Mouse (Mus musculus): ENCODE measurements around the gene Plekhb1. TPM values are rescaled to one million over a fixed set of nuclear protein-coding genes. Genes with fewer than 3 reads are reported as not detected.

Gene Plekhb1
- total RNA-seq, 1 experiment: 4.4 TPM

DNA sequence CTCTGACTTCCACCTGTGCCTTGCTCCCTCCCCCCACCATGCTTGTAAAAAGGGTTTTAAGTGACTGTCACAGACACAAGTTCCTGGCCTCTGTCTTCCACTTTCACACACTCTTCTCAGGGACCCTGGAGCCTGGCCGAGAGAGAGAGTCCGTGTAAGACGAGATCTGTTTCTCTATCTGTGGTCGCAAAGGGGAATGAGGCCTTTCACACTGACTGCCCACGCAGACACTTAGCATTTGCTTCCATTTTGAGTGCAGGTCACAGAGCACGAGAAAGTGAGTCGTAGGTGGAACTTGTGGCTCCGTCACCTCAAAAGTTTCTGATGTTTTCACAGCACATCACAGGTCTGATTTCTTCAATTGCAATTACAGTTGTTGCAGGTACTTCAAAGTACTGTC, 31.0 kb upstream of the Plekhb1 start:
- no peak overlapping the region for H3K9ac ChIP-seq (ENCODE audit: insufficient read depth, low read depth, low read length, poor library complexity, severe bottlenecking)
- H3K4me3 ChIP-seq (ENCODE audit: insufficient read depth in 1 of 2, low read depth in 1 of 2, low read length in 2 of 2, poor library complexity in 1 of 2, severe bottlenecking in 1 of 2): no peak overlapping the region
- no peak for DNase-seq (ENCODE audit: low read depth, low spot score)
- no peak for TF ChIP-seq ZNF384 (IDR thresholded peaks at IDR 0.05; ENCODE audit: low read depth, low read length)
- no peak for TF ChIP-seq MAFK (IDR thresholded peaks at IDR 0.05; ENCODE audit: insufficient read depth, low read depth, low read length)
- TF ChIP-seq CHD2 (IDR thresholded peaks at IDR 0.05; ENCODE audit: low read depth, low read length): no peak
- no peak for TF ChIP-seq HCFC1 (IDR thresholded peaks at IDR 0.05; ENCODE audit: borderline replicate concordance, insufficient read depth, low read length)
- TF ChIP-seq ZC3H11A (IDR thresholded peaks at IDR 0.05; ENCODE audit: borderline replicate concordance, low read depth, low read length): no peak
- H3K4me1 ChIP-seq (ENCODE audit: control insufficient read depth in 2 of 2, insufficient read depth in 2 of 2, low read length in 2 of 2, poor library complexity in 1 of 2): no peaks in the 10 kb centered on the region
- H3K27ac ChIP-seq (ENCODE audit: insufficient read depth, low read depth, low read length, poor library complexity, severe bottlenecking): no peak overlapping the region
- in situ Hi-C loops (cut with MboI; ENCODE audit: low sequenced_read_pairs in 2 of 2, unreplicated experiment in 2 of 2): no loop called here
- no peaks in the 10 kb centered on the region for H3K9me3 ChIP-seq (ENCODE audit: control insufficient read depth, insufficient read depth, low read depth, low read length)
- H3K36me3 ChIP-seq (ENCODE audit: control insufficient read depth, insufficient read depth, low read length, poor library complexity, severe bottlenecking): no peaks in the 10 kb centered on the region

- Histone ChIP-seq H3K9ac (ENCODE audit: insufficient read depth, low read depth, low read length, poor library complexity, severe bottlenecking) (no peak overlapping the region), H3K27ac (ENCODE audit: insufficient read depth, low read depth, low read length, poor library complexity, severe bottlenecking) (no peak overlapping the region), H3K4me3 (ENCODE audit: insufficient read depth in 1 of 2, low read depth in 1 of 2, low read length in 2 of 2, poor library complexity in 1 of 2, severe bottlenecking in 1 of 2) (no peak overlapping the region), H3K9me3 (ENCODE audit: control insufficient read depth, insufficient read depth, low read depth, low read length) (no peaks in the 10 kb centered on the region), H3K4me1 (ENCODE audit: control insufficient read depth in 2 of 2, insufficient read depth in 2 of 2, low read length in 2 of 2, poor library complexity in 1 of 2) (no peaks in the 10 kb centered on the region), H3K36me3 (ENCODE audit: control insufficient read depth, insufficient read depth, low read length, poor library complexity, severe bottlenecking) (no peaks in the 10 kb centered on the region)
- no peak for DNase-seq (ENCODE audit: low read depth, low spot score)
- in situ Hi-C loops (cut with MboI; ENCODE audit: low sequenced_read_pairs in 2 of 2, unreplicated experiment in 2 of 2): no loop called here
- TF ChIP-seq ZC3H11A (IDR thresholded peaks at IDR 0.05; ENCODE audit: borderline replicate concordance, low read depth, low read length): no peak
- TF ChIP-seq ZNF384 (IDR thresholded peaks at IDR 0.05; ENCODE audit: low read depth, low read length): no peak
- TF ChIP-seq MAFK (IDR thresholded peaks at IDR 0.05; ENCODE audit: insufficient read depth, low read depth, low read length): no peak
- no peak for TF ChIP-seq CHD2 (IDR thresholded peaks at IDR 0.05; ENCODE audit: low read depth, low read length)
- no peak for TF ChIP-seq HCFC1 (IDR thresholded peaks at IDR 0.05; ENCODE audit: borderline replicate concordance, insufficient read depth, low read length)
These were observed 26.3 kb upstream of the Plekhb1 start for GRCm38 (mm10) chr7:100688471-100688870.

- in situ Hi-C loops (cut with MboI; ENCODE audit: low sequenced_read_pairs in 2 of 2, unreplicated experiment in 2 of 2): no loop called here
- no peaks in the 10 kb centered on the region for H3K9me3 ChIP-seq (ENCODE audit: control insufficient read depth, insufficient read depth, low read depth, low read length)
- TF ChIP-seq MAFK (IDR thresholded peaks at IDR 0.05; ENCODE audit: insufficient read depth, low read depth, low read length) (no peak), ZC3H11A (IDR thresholded peaks at IDR 0.05; ENCODE audit: borderline replicate concordance, low read depth, low read length) (0 out of 2 replicates have a peak, but pooled peaks have one; percentile 41)
- DNase-seq (ENCODE audit: low read depth, low spot score): no peak
- no peak overlapping the region for H3K9ac ChIP-seq (ENCODE audit: insufficient read depth, low read depth, low read length, poor library complexity, severe bottlenecking)
- H3K4me3 ChIP-seq (ENCODE audit: insufficient read depth in 1 of 2, low read depth in 1 of 2, low read length in 2 of 2, poor library complexity in 1 of 2, severe bottlenecking in 1 of 2): no peak overlapping the region
- no peaks in the 10 kb centered on the region for H3K36me3 ChIP-seq (ENCODE audit: control insufficient read depth, insufficient read depth, low read length, poor library complexity, severe bottlenecking)
- no peaks in the 10 kb centered on the region for H3K4me1 ChIP-seq (ENCODE audit: control insufficient read depth in 2 of 2, insufficient read depth in 2 of 2, low read length in 2 of 2, poor library complexity in 1 of 2)
- no peak overlapping the region for H3K27ac ChIP-seq (ENCODE audit: insufficient read depth, low read depth, low read length, poor library complexity, severe bottlenecking)
These were observed 23.1 kb upstream of the Plekhb1 start for GRCm38 (mm10) chr7:100685061-100686030.

DNA sequence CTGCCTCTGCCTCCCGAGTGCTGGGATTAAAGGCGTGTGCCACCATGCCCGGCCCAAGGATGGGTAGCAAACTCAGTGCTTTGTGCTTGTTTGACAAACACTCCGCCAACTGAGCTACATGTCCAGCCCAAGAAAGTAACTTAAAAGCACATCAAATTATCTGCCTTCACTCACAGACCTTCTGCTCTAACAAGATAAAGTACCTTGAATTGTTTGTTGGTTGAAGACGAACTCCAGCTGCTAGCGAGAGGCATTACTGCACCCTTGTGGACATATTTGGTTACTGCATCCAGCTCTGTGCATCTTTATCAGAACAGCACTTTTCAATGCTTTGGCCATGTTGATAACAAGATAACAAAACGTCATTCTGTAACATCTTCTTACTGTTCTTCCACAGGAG, 22.3 kb upstream of the Plekhb1 start:
- Histone ChIP-seq H3K4me1 (ENCODE audit: control insufficient read depth in 2 of 2, insufficient read depth in 2 of 2, low read length in 2 of 2, poor library complexity in 1 of 2) (peaks cover under 1 to 1% of the 10 kb centered on the region in 2 experiments; a peak in 1 of 4 replicates), H3K27ac (ENCODE audit: insufficient read depth, low read depth, low read length, poor library complexity, severe bottlenecking) (no peak overlapping the region), H3K36me3 (ENCODE audit: control insufficient read depth, insufficient read depth, low read length, poor library complexity, severe bottlenecking) (no peaks in the 10 kb centered on the region), H3K9ac (ENCODE audit: insufficient read depth, low read depth, low read length, poor library complexity, severe bottlenecking) (no peak overlapping the region), H3K9me3 (ENCODE audit: control insufficient read depth, insufficient read depth, low read depth, low read length) (no peaks in the 10 kb centered on the region), H3K4me3 (ENCODE audit: insufficient read depth in 1 of 2, low read depth in 1 of 2, low read length in 2 of 2, poor library complexity in 1 of 2, severe bottlenecking in 1 of 2) (no peak overlapping the region)
- DNase-seq (ENCODE audit: low read depth, low spot score): peak; percentile 69
- no peak for TF ChIP-seq HCFC1 (IDR thresholded peaks at IDR 0.05; ENCODE audit: borderline replicate concordance, insufficient read depth, low read length)
- TF ChIP-seq ZNF384 (IDR thresholded peaks at IDR 0.05; ENCODE audit: low read depth, low read length): no peak
- no peak for TF ChIP-seq CHD2 (IDR thresholded peaks at IDR 0.05; ENCODE audit: low read depth, low read length)
- no peak for TF ChIP-seq MAFK (IDR thresholded peaks at IDR 0.05; ENCODE audit: insufficient read depth, low read depth, low read length)
- no peak for TF ChIP-seq ZC3H11A (IDR thresholded peaks at IDR 0.05; ENCODE audit: borderline replicate concordance, low read depth, low read length)
- in situ Hi-C loops (cut with MboI; ENCODE audit: low sequenced_read_pairs in 2 of 2, unreplicated experiment in 2 of 2): no loop called here
